Mouse (Mus musculus) hindbrain, embryonic 11.5 days (tissue): ENCODE results near the gene Atp5g1. TPM values are rescaled to one million over a fixed set of nuclear protein-coding genes. Genes with fewer than 3 reads are reported as not detected.
"Not testable (repeated sequence)": the region's sequence is repeated elsewhere in the genome, so short reads cannot be mapped to it uniquely, and the experiment has no call there.

Experiments
- ATAC-seq: fragments of 200-750 bp; cut with Nextera tagmentation; 2 replicates; pipeline ENCODE4 v1.8.0; 2017; ENCODE audit warnings: mild to moderate bottlenecking, moderate TSS enrichment, moderate library complexity; ENCODE audit not compliant: low FRiP score
- DNase-seq: peaks from one replicate; pipeline ENCODE4 v3.0.0-alpha.2; 2015; ENCODE audit warnings: low spot score
- H3K27ac ChIP-seq: fragments of 300-500 bp; sonication (generic); 2 replicates; pipeline ENCODE4 v1.5.1; 2014; ENCODE audit warnings: mild to moderate bottlenecking, low read depth, low read length
- H3K27me3 ChIP-seq: fragments of 300-500 bp; sonication (generic); 2 replicates; pipeline ENCODE4 v1.6.1; 2014; ENCODE audit warnings: mild to moderate bottlenecking, low read length, moderate library complexity, mixed read lengths; ENCODE audit not compliant: control insufficient read depth, insufficient read depth
- H3K36me3 ChIP-seq: fragments of 300-500 bp; sonication (generic); 2 replicates; pipeline ENCODE4 v1.6.1; 2014; ENCODE audit warnings: mild to moderate bottlenecking, low read length, moderate library complexity, mixed read lengths; ENCODE audit not compliant: control insufficient read depth, insufficient read depth
- H3K4me1 ChIP-seq: fragments of 300-500 bp; sonication (generic); replicated peaks from 2 replicates; pipeline ENCODE4 v1.6.1; 2014; ENCODE audit warnings: low read length, mixed read lengths; ENCODE audit not compliant: control insufficient read depth, insufficient read depth
- H3K4me2 ChIP-seq: fragments of 300-500 bp; sonication (generic); replicated peaks from 2 replicates; pipeline ENCODE4 v1.6.1; 2014; ENCODE audit warnings: mild to moderate bottlenecking, low read depth, low read length
- H3K4me3 ChIP-seq: fragments of 300-500 bp; sonication (generic); 2 replicates; pipeline ENCODE4 v1.5.1; 2014; ENCODE audit warnings: low read depth, low read length
- H3K9ac ChIP-seq: fragments of 300-500 bp; sonication (generic); 2 replicates; pipeline ENCODE4 v1.6.1; 2014; ENCODE audit warnings: low read depth, low read length
- H3K9me3 ChIP-seq: fragments of 300-500 bp; sonication (generic); 2 replicates; pipeline ENCODE4 v1.6.1; 2016; ENCODE audit warnings: low read length; ENCODE audit not compliant: control insufficient read depth
- WGBS: fragments of 180-500 bp; shearing (Covaris S2); extraction: QIAGEN DNeasy Blood & Tissue Kit; methylation state at CpG from one replicate; pipeline ENCODE4 v1.1.7; 2014; 5-methylcytosine and 5-hydroxymethylcytosine counted together
- polyA plus RNA-seq: library from polyadenylated mRNA; unstranded; fragments of >200 nt; fragmentation: Nextera tagmentation; extraction: Ambion mirVana; gene quantifications from 2 replicates; pipeline ENCODE4 v1.2.1, GENCODE M21; 2014

Gene Atp5g1
- 474 and 485 TPM in 2 replicates for polyA plus RNA-seq

DNA sequence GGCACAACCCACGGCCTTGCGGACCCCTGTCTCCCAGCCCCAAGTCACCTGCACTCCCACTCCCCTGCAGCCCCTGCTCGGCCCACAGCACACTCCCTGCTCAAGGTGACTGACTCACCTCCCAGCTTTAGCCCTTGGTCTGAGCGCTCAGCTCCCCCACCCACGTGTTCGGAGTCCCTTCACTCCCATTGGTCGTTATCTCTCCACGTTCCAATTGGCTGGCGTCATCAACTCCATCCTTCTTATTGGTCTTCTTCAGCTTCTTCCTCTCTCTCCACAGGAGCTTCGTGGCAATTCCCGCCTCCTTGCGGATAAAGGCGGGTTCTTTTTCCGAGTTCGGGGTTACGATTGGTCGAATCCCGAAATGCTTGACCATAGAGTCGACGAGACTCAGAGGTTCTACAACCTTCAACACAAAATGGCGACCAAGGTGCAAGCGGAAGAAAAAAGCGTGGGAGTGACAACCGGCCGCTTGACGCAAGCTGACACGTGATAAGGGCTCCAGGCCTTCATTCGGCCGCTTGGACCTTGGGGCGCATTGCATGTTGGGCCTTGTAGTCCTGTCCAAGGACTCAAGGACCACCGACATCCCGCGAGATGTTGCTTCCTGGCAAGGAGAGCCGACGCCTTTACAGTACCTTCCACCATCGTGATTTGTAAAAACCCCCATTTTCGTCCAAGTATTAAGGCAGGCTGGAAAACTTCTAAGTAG lies at the start of gene Atp5g1:
Atp5g1 (minus strand) TSS at position 162 of the 712 bp plus-strand sequence.
- H3K36me3 ChIP-seq, result peaks cover 4% of the 10 kb centered on the region; the same call in 1 of the 2 replicates
- peak within 1 kb of the TSS; percentile 83 for H3K4me2 ChIP-seq
- H3K4me1 ChIP-seq, result peaks cover 3% of the 10 kb centered on the region; the same call in 1 of the 2 replicates
- H3K4me3 ChIP-seq, result peak within 1 kb of the TSS; percentile 55
- peak within 1 kb of the TSS; percentile 60 for H3K9ac ChIP-seq
- no peak within 1 kb of the TSS for H3K27ac ChIP-seq
- no peaks in the 10 kb centered on the region for H3K9me3 ChIP-seq
- DNase-seq (peak; percentile 95), ATAC-seq (peak; percentile 97)
- WGBS, result 0% methylated on average over 37 of the region's 37 CpGs
- no peaks in the 10 kb centered on the region for H3K27me3 ChIP-seq

DNA sequence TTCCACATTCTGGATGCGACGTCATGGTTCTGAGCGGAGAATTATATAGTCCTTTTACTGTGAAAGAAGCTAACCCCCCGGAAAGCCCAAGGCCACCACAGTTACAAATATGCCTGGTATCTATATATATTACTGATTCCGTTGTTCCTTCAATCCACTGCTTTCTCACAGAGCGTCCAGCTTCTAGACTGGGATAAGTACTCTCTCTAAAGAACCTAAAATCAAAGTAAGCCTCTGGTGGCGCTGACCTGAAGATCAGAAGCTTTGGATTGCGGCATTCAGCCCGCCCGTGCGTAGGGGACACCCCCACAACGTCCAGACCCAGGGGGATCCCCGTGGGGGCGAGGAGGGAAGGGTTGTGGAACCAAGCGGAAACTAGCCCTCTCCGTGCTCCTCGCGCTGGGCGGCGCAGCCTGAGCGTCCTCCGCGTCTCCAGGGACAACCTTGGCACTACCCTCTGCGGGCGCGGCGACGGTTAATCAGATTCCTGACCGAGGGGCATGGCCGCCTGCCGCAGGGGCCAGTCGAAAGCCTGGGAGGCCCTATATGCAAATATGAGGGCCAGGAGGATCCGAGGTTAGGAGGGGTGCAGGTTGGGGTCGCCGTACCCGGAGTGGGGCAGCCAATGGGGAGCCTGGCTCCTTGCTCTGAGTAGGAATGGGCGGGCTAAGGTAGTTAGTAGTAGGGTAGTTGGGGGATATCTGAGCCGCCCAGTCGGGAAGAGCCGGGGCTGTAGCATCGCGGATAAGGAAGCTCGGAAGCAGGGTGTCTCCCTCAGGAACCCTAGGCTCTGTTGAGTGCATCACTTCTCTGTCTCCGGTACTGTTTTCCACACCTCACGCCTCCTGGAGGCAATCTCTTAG lies 48.8 kb upstream of the Atp5g1 start:
- no peak for ATAC-seq
- WGBS, result 2% methylated on average over 42 of the region's 45 CpGs

DNA sequence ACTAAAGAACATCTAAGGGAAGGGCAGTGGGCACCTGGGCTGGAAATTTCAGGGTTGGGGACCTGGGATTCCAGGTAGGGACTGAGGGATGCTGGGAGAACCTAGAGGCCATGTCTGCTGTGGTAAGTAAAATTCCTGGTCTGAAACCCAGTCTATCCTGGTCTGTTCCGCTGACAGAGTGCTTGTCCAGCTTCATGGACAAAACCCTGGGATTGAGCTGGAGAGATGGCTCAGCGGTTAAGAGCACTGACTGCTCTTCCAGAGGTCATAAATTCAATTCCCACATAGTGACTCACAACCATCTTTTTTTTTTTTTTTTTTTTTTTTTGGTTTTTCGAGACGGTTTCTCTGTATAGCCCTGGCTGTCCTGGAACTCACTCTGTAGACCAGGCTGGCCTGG lies 47.3 kb upstream of the Atp5g1 start:
- WGBS, result 75% methylated on average over 4 of the region's 4 CpGs
- DNase-seq, ATAC-seq, H3K4me1 ChIP-seq, H3K9ac ChIP-seq, H3K4me2 ChIP-seq, H3K36me3 ChIP-seq, H3K9me3 ChIP-seq, H3K4me3 ChIP-seq, H3K27ac ChIP-seq: not testable (repeated sequence)
- peaks cover 32% of the 10 kb centered on the region for H3K27me3 ChIP-seq

More for the DNA sequence above, 48.8 kb upstream of the Atp5g1 start:
- no peak overlapping the region for H3K9ac ChIP-seq
- H3K27me3 ChIP-seq, result peaks cover 32% of the 10 kb centered on the region
- H3K4me1 ChIP-seq, result peaks cover 5% of the 10 kb centered on the region; the same call in 1 of the 2 replicates
- no peaks in the 10 kb centered on the region for H3K9me3 ChIP-seq
- peak overlapping the region; percentile 68 for H3K4me2 ChIP-seq
- H3K4me3 ChIP-seq, result peak overlapping the region; percentile 30
- H3K27ac ChIP-seq, result no peak overlapping the region
- no peaks in the 10 kb centered on the region for H3K36me3 ChIP-seq
- peak; percentile 50 for DNase-seq

DNA sequence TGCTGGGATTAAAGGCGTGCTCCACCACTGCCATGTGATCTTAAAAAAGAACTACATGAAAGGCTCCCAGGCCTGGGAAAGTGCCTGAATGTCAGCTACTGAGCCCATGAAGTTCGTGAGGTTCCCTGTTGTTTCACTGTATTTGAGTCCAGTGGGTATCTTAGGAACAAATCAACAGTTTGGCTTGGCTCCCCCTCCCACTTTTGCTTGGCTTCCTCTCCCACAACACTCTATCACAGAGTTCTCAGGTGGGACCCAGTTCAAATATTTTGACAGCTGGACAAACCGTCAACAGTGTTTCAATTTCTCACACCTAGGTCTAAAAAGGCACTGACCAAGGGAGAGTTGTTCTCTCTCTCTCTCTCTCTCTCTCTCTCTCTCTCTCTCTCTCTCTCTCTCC lies 43.9 kb upstream of the Atp5g1 start:
- Histone ChIP-seq H3K36me3 (no peaks in the 10 kb centered on the region), H3K4me3 (no peak overlapping the region), H3K27me3 (peaks cover 17% of the 10 kb centered on the region), H3K4me2 (no peak overlapping the region), H3K27ac (no peak overlapping the region), H3K9me3 (no peaks in the 10 kb centered on the region), H3K4me1 (peaks cover 3% of the 10 kb centered on the region; the same call in 1 of the 2 replicates), H3K9ac (no peak overlapping the region)
- DNase-seq (no peak), ATAC-seq (no peak)
- 70% methylated on average over 3 of the region's 3 CpGs for WGBS

DNA sequence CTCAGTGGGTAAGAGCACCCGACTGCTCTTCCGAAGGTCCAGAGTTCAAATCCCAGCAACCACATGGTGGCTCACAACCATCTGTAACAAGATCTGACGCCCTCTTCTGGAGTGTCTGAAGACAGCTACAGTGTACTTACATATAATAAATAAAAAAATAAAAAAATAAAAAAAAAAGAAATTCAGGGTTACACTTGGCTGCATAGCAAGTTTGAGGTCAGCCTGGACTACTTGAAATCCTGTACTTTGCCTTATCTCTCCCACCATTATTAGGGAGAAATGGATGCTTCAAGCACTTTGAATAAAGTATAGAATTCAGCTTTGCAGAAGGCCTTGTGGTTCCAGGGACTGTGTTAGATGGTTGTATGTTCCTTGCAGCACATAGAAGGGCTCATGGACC lies 41.5 kb upstream of the Atp5g1 start:
- not testable (repeated sequence) for H3K27me3 ChIP-seq, H3K9ac ChIP-seq, H3K36me3 ChIP-seq, H3K4me2 ChIP-seq, DNase-seq, ATAC-seq, H3K4me1 ChIP-seq, H3K27ac ChIP-seq, H3K9me3 ChIP-seq, H3K4me3 ChIP-seq
- WGBS, result 81% methylated on average over 3 of the region's 3 CpGs

DNA sequence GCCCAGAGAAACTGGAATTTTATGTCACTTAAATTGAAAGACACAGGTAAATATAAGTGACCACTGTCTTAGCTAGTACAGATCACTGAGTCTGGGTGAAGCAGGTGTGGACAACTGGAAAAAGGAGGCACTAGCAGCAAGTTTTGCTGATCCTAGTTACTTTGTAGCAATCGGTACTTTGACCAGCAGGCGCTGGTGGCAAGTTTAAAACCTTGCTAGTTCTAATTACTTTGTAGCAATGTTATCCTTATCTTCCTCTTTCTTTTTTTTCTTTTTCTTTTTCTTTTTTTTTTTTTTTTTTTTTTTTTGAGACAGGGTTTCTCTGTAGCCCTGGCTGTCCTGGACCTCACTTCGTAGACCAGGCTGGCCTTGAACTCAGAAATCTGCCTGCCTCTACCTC lies 40.6 kb upstream of the Atp5g1 start:
- no peaks in the 10 kb centered on the region for H3K36me3 ChIP-seq
- no peak overlapping the region for H3K4me3 ChIP-seq
- 88% methylated on average over 3 of the region's 3 CpGs for WGBS
- no peaks in the 10 kb centered on the region for H3K4me1 ChIP-seq
- ATAC-seq, result no peak
- no peak overlapping the region for H3K27ac ChIP-seq
- no peak overlapping the region for H3K4me2 ChIP-seq
- no peaks in the 10 kb centered on the region for H3K9me3 ChIP-seq
- H3K9ac ChIP-seq, result no peak overlapping the region
- H3K27me3 ChIP-seq, result no peaks in the 10 kb centered on the region
- DNase-seq, result no peak

DNA sequence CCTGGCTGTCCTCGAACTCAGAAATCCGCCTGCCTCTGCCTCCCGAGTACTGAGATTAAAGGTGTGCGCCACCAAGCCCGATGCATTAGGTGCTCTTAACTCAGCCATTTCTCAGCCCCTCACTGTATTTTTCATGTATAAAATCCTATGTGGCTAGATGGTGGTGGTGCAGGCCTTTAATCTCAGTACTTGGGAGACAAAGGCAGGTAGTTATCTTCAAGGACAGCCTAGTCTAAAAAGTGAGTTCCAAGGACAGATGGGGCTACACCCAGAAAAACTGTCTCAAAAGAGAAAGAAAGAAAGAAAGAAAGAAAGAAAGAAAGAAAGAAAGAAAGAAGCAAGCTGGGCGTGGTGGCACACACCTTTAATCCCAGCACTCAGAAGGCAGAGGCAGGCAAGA lies 39.9 kb upstream of the Atp5g1 start:
- H3K27me3 ChIP-seq, result no peaks in the 10 kb centered on the region
- H3K4me3 ChIP-seq, result no peak overlapping the region
- ATAC-seq (no peak), DNase-seq (no peak)
- no peak overlapping the region for H3K9ac ChIP-seq
- H3K9me3 ChIP-seq, result no peaks in the 10 kb centered on the region
- H3K27ac ChIP-seq, result no peak overlapping the region
- no peak overlapping the region for H3K4me2 ChIP-seq
- WGBS, result 90% methylated on average over 6 of the region's 6 CpGs
- H3K4me1 ChIP-seq, result no peaks in the 10 kb centered on the region
- no peaks in the 10 kb centered on the region for H3K36me3 ChIP-seq

DNA sequence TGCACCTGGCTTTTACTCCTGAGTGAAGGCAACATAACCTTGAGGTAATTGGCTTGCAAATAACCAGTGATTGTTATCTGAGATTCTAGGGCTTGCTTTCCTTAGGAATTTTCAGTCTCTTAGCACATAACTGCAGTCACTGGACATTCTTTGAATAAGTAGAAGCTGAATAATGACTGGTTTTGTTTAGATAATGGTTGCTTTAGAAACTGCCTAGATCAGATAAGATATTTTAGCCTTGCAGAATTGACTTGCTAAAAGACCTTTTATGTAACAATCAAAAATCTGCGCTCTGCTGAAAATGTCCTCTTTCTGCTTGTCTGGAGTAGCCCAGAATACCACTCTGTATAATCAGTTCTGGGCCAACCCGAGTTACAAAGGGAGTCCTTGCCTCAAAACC lies 38.6 kb upstream of the Atp5g1 start:
- Histone ChIP-seq H3K27me3 (no peaks in the 10 kb centered on the region), H3K9ac (no peak overlapping the region), H3K4me3 (no peak overlapping the region), H3K4me1 (no peaks in the 10 kb centered on the region), H3K9me3 (no peaks in the 10 kb centered on the region), H3K4me2 (no peak overlapping the region), H3K36me3 (no peaks in the 10 kb centered on the region), H3K27ac (no peak overlapping the region)
- WGBS, result 62% methylated on average over 2 of the region's 2 CpGs
- no peak for DNase-seq
- ATAC-seq, result no peak
